Mouse (Mus musculus): ENCODE results near the gene M1ap.

M1ap gene

DNA sequence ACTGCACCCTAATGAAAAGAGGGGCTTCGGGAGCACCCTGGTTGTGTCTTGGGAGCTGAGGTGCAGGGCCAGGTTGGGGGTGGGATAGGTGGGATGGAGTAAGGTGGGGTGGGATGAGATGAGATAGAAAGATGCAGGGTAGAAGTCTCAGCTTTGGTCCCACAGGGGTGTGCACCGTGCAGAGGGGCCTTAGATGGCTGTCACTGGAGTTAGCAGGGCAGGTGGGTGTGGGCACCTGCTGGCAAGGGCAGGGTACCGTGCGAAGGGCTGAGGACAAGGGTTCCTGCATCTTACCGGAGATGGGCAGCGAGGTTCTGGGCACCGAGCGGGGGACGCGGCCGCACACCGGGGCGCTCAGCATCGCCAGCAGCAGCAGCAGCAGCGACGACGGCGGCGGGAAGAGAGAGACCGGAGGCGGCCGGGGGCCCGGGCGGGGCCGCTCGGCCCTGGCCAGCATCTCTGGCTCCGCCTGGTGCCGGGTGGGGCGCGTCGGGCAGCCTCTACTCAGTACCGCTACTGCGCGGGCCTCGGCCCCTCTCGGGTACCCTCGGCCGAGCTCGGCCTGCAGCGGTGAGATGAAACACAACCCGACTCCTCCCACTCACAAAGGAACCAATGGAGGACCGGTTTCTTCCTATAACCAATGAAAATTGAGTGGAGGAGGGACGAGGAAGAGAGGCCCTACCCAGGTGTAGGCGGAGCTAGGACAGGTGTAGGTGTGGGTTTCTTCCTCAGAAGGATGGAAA, 7.4 kb upstream of the M1ap start, which contains the start of gene Sema4f:
Gene Sema4f (minus strand): TSS at position 603 of the 746 bp plus-strand sequence.
- DNase-seq = peak; percentile 79

GRCm38 (mm10) chr6:82940765-82941164, 5.9 kb upstream of the M1ap start:
- DNase-seq = no peak

GRCm38 (mm10) chr6:82945750-82946149, 952 bp upstream of the M1ap start:
- no peak for DNase-seq

DNA sequence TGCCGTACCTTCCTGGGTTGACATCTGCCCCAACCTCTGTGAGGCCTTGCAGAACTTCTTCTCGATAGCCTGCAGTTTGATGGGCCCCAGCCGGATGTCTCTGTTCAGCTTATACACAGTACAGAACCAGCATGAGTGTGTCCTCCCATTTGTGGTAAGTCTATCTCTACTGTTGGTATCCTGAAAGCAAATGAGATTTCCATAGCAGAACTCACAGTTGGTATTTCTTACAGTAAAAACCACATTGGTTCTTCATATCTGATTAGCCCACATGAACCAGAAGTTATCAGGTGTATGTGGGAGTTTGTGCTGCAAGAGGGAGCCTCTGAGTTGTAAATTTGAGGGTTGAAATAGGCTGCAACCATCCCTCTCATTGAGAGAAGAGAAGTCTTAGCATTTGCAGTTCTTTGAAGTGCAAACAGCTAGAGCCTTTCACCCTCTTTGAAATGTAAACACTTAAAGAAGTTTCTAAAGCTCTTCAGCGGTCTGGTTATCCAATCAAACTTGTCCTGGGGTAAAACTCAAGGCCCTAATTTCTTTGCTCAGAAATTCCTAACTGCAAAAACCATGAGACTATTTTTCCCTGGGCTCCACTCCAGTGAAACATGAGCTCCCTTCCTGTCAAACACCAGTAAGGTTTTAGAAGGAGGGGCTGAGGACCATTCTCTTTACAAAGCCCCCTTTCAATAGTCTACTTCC, 10.0 kb downstream of the M1ap start:
- DNase-seq = peak; percentile 51

DNA sequence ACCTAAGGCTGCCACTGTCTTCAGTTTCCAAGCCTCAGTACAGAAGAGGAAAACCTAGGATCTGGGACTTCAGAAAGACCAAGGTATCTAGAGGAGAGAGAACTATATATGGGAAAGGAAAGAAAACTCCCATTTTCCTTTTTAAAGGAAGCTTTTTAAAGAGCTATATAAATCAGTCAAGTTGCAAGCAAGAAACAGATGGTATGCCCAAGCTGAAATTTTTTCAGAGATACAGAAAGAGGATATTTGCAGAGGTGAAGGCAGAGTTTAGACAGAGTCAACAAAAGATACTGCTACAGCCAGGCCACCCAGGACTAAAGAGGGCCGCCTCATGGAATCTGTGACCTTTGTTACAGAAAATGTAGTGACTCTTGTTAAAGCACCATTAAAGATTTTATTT, 15.0 kb downstream of the M1ap start:
- no peak for DNase-seq

GRCm38 (mm10) chr6:82969249-82970084, 22.8 kb downstream of the M1ap start:
- DNase-seq = peak; percentile 28

- peak; percentile 72 for DNase-seq
Observed at GRCm38 (mm10) chr6:82971031-82971430, 24.3 kb downstream of the M1ap start.

GRCm38 (mm10) chr6:82987411-82987971, 40.8 kb downstream of the M1ap start:
- no peak for DNase-seq

DNA sequence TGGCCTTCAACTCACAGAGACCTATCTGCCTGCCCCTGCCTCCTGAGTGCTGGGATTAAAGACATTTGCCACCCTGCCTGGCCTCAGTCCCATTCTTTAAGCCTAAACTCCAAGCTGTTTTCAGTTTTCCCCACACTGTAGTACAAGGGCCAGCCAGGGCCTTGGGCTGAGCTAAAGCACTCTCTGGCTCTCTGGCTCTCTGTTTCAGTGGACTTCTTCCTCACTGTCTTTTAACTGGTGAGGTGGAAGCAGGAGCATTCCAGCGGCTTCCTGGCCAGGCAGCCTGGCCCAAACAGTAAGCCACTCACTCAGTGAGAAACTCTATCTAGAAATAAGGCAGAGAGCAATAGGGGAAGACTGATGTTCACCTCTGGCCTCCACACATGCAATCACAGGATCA, 47.0 kb downstream of the M1ap start:
- DNase-seq = no peak

DNA sequence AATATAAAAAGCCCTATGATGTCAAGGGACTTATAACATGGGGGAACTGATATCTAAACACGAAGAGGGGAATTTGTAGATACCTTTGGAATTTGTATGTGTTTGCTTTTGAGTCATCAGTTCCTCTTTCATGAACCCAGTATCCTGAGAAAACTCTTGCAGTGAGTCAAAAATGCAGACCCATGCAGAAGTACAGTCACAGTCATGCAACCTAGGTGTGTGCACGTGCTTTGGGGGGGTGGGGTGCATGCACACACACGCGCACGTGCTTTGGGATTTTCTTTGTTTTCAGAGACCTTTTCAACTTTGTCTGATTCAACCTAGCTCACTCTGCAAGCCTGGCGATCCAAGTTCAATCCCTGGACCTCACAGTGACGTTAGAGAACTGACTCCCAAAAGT, 47.7 kb downstream of the M1ap start:
- DNase-seq = no peak

DNA sequence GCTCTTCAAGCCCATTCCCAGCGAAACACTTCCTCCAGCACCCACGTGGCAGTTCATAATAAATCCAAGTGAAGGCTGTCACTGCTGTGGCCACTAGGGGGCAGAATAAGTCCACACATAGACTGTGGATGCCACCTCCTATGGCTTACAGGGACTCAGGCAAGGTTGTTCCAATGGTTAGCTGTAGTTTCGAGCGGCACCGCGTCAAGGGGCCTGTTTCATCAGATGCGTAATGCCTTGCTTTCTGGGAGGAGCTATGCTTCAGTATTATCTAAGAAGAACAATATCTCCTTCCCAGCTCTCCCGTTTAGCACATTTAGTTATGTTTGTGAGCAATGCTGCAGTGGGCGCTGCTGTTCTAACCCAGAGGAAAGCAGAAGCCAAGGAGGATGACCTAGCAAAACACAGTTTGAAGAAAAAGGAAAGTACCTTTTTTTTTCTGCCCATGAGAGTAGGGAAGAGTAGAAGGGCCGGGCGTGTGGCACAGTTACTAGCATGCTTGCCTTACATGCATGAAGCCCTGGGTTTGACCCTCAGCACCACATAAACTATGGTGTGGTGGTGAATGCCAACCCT, 50.1 kb downstream of the M1ap start:
- DNase-seq = peak; percentile 95

- DNase-seq = peak; percentile 67
Observed at GRCm38 (mm10) chr6:82997511-82998102, 50.9 kb downstream of the M1ap start.

DNA sequence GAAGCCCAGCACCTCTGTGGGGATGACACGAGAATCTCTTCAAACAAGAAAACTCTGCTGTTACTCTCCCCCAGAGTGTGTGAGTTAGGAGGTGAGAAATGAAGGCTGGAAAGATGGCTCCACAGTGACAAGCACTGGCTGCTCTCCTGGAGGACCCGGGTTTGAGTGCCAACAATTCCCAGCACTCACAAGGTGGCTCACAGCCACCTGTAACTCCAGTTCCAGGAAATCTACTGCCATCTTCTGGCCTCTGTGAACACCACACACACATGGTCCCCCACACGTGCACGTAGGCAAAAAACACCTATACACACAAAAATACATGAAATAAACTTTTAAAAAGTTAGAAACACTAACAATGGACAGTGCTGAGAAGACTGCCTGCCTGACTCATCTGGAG, 51.6 kb downstream of the M1ap start:
- no peak for DNase-seq

- no peak for DNase-seq
Observed at GRCm38 (mm10) chr6:82999986-83000385, 53.3 kb downstream of the M1ap start.

- DNase-seq = no peak
Observed at GRCm38 (mm10) chr6:83003082-83003481, 56.4 kb downstream of the M1ap start.

DNA sequence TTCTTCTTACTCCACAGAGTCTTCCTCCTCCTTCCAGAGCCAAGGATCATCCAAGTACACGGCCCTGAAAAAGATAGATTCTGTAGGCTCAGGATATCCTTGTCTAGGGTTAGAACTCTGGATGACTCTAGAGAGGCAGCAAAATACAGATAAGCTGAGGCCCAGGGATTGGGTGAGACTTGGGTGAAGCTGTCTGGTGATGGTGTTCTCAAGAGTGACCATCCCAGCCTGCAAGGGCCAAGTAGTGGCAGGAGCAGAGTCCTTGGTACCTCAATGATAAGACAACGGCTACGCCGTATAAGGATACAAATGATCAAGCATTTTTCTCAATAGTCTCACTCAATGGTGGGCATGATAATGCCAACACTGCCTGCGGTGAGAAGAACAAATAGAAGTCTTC, 57.1 kb downstream of the M1ap start:
- DNase-seq = no peak

- no peak for DNase-seq
Observed at GRCm38 (mm10) chr6:83004309-83004708, 57.6 kb downstream of the M1ap start.

GRCm38 (mm10) chr6:83004872-83005271, 58.2 kb downstream of the M1ap start:
- peak; percentile 58 for DNase-seq

GRCm38 (mm10) chr6:83005444-83006011, 58.8 kb downstream of the M1ap start:
- no peak for DNase-seq

- no peak for DNase-seq
Observed at GRCm38 (mm10) chr6:83006114-83006513, 59.4 kb downstream of the M1ap start.

DNA sequence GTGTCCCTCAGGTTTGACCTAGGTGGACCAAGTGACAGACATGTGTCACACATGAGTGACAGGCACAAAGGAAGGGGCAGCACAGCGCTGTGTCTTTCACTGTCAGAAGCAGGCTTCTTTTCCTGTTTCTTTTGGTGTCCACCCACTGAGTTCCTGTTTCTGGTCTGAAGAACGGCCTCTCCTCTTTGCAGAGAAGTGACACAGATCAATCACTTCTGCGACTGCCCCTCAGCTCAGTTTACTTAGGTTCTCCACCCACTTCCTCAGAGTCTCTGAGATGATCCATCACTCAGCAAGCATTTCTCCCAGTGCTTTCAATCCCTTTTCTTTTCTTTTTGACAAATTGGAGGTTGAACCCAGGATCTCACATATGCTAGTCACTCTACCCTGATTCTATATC, 62.0 kb downstream of the M1ap start:
- DNase-seq = peak; percentile 60

DNA sequence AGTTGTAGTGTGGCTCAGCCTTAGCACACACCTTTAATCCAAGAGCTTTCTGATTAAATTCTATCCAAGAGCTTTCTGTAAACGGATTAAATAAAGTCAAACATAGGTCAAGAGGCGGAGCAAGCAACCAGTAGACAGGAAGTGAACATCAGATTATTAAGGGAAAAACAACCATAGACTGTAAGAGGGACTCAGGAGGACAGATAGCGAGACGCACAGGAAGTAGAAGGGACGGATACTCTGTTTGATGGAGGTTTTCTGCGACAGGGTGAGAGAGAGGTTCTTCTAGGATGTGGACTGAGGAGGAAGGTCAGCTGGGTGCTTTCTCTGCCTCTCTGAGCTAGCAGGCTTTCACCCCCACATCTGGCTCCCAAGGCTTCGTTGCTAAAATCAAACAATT, 63.3 kb downstream of the M1ap start:
- DNase-seq = no peak

All from lung, postnatal 10 days (tissue).